Mouse (Mus musculus): ENCODE data around the gene Ripk4. TPM values are rescaled to one million over a fixed set of nuclear protein-coding genes. Genes with fewer than 3 reads are reported as not detected.

Ripk4 gene
- polyA plus RNA-seq, 1 experiment from 2014 or later = 5.4 TPM

GRCm38 (mm10) chr16:97720093-97720492 lies 43.5 kb downstream of the Ripk4 start:
- 65% methylated on average over 1 of the region's 1 CpGs for WGBS
- no peak for DNase-seq (ENCODE audit: low spot score)
- H3K27ac ChIP-seq = no peak overlapping the region
- H3K4me1 ChIP-seq = peaks cover 8% of the 10 kb centered on the region; the same call in 1 of the 2 replicates
- no peaks in the 10 kb centered on the region for H3K36me3 ChIP-seq
- H3K4me3 ChIP-seq = no peak overlapping the region
- H3K9me3 ChIP-seq = no peaks in the 10 kb centered on the region
- H3K27me3 ChIP-seq (ENCODE audit: insufficient read depth, poor library complexity, severe bottlenecking) = no peaks in the 10 kb centered on the region; the same call in 1 of the 2 replicates

- Histone ChIP-seq H3K36me3 (no peaks in the 10 kb centered on the region), H3K27me3 (ENCODE audit: insufficient read depth, poor library complexity, severe bottlenecking) (no peaks in the 10 kb centered on the region; the same call in 1 of the 2 replicates), H3K4me3 (no peak overlapping the region), H3K27ac (no peak overlapping the region), H3K4me1 (peaks cover 8% of the 10 kb centered on the region; the same call in 1 of the 2 replicates), H3K9me3 (no peaks in the 10 kb centered on the region)
- DNase-seq (ENCODE audit: low spot score) = no peak
Measured at GRCm38 (mm10) chr16:97719392-97719983, 44.1 kb downstream of the Ripk4 start.

- Histone ChIP-seq H3K4me1 (peaks cover 6% of the 10 kb centered on the region; the same call in 1 of the 2 replicates), H3K36me3 (no peaks in the 10 kb centered on the region), H3K4me3 (no peak overlapping the region), H3K27ac (no peak overlapping the region), H3K27me3 (ENCODE audit: insufficient read depth, poor library complexity, severe bottlenecking) (no peaks in the 10 kb centered on the region; the same call in 1 of the 2 replicates), H3K9me3 (no peaks in the 10 kb centered on the region)
- WGBS = 75% methylated on average over 6 of the region's 6 CpGs
- no peak for DNase-seq (ENCODE audit: low spot score)
Measured at GRCm38 (mm10) chr16:97716567-97716966, 47.0 kb downstream of the Ripk4 start.

GRCm38 (mm10) chr16:97712129-97712528 lies 51.5 kb downstream of the Ripk4 start:
- H3K9me3 ChIP-seq = no peaks in the 10 kb centered on the region
- H3K36me3 ChIP-seq = no peaks in the 10 kb centered on the region
- H3K4me1 ChIP-seq = no peaks in the 10 kb centered on the region
- no peak overlapping the region for H3K4me3 ChIP-seq
- H3K27ac ChIP-seq = no peak overlapping the region
- no peak for DNase-seq (ENCODE audit: low spot score)
- H3K27me3 ChIP-seq (ENCODE audit: insufficient read depth, poor library complexity, severe bottlenecking) = no peaks in the 10 kb centered on the region; the same call in 1 of the 2 replicates

- DNase-seq (ENCODE audit: low spot score) = no peak
- Histone ChIP-seq H3K27me3 (ENCODE audit: insufficient read depth, poor library complexity, severe bottlenecking) (no peaks in the 10 kb centered on the region; the same call in 1 of the 2 replicates), H3K27ac (no peak overlapping the region), H3K4me1 (no peaks in the 10 kb centered on the region), H3K36me3 (no peaks in the 10 kb centered on the region), H3K4me3 (no peak overlapping the region), H3K9me3 (no peaks in the 10 kb centered on the region)
- 71% methylated on average over 1 of the region's 1 CpGs for WGBS
Measured at GRCm38 (mm10) chr16:97701871-97702270, 61.7 kb downstream of the Ripk4 start.

GRCm38 (mm10) chr16:97697769-97698168 lies 65.8 kb downstream of the Ripk4 start:
- 8% methylated on average over 1 of the region's 1 CpGs for WGBS
- H3K36me3 ChIP-seq = no peaks in the 10 kb centered on the region
- no peak for DNase-seq (ENCODE audit: low spot score)

GRCm38 (mm10) chr16:97695709-97696108 lies 67.9 kb downstream of the Ripk4 start:
- DNase-seq (ENCODE audit: low spot score) = no peak
- no peaks in the 10 kb centered on the region for H3K36me3 ChIP-seq

More at GRCm38 (mm10) chr16:97697769-97698168, 65.8 kb downstream of the Ripk4 start:
- H3K9me3 ChIP-seq = no peaks in the 10 kb centered on the region
- H3K4me3 ChIP-seq = no peak overlapping the region
- no peaks in the 10 kb centered on the region; the same call in 1 of the 2 replicates for H3K27me3 ChIP-seq (ENCODE audit: insufficient read depth, poor library complexity, severe bottlenecking)
- H3K27ac ChIP-seq = no peak overlapping the region
- no peaks in the 10 kb centered on the region for H3K4me1 ChIP-seq

More at GRCm38 (mm10) chr16:97695709-97696108, 67.9 kb downstream of the Ripk4 start:
- WGBS = 80% methylated on average over 4 of the region's 4 CpGs
- Histone ChIP-seq H3K4me1 (no peaks in the 10 kb centered on the region), H3K4me3 (no peak overlapping the region), H3K27me3 (ENCODE audit: insufficient read depth, poor library complexity, severe bottlenecking) (no peaks in the 10 kb centered on the region; the same call in 1 of the 2 replicates), H3K27ac (no peak overlapping the region), H3K9me3 (no peaks in the 10 kb centered on the region)

Other genes with a start within 250 kb of the Ripk4 start
- not detected in 2 replicates for gene Fam3b, start 249.0 kb downstream of the Ripk4 start, polyA plus RNA-seq (2016; fragmentation: Nextera tagmentation; extraction: Ambion mirVana)
- 0.68 and 2.5 TPM in 2 replicates for gene Tmprss2, start 152.6 kb downstream of the Ripk4 start, polyA plus RNA-seq (2016; fragmentation: Nextera tagmentation; extraction: Ambion mirVana)
- gene Prdm15, start 88.1 kb upstream of the Ripk4 start, polyA plus RNA-seq (2016; fragmentation: Nextera tagmentation; extraction: Ambion mirVana) = 9.7 and 9.8 TPM in 2 replicates
- 16.3 and 18.4 TPM in 2 replicates for gene C2cd2, start 198.8 kb upstream of the Ripk4 start, polyA plus RNA-seq (2016; fragmentation: Nextera tagmentation; extraction: Ambion mirVana)
- 10.1 and 10.2 TPM in 2 replicates for gene Zbtb21, start 198.8 kb upstream of the Ripk4 start, polyA plus RNA-seq (2016; fragmentation: Nextera tagmentation; extraction: Ambion mirVana)
- gene B230307C23Rik, start 233.5 kb upstream of the Ripk4 start, polyA plus RNA-seq (2016; fragmentation: Nextera tagmentation; extraction: Ambion mirVana) = 15.3 and 20.1 TPM in 2 replicates

Measured in heart, embryonic 10.5 days (tissue).